Mouse (Mus musculus) adrenal gland (tissue): Measurements from ENCODE around the gene Slc6a19.
"Not testable (repeated sequence)": the region's sequence is repeated elsewhere in the genome, so short reads cannot be mapped to it uniquely, and the experiment has no call there.

ENCODE experiments used
- intact Hi-C: fragments of 180-260 bp; cut with DNase I; formaldehyde crosslinking; loops from one replicate; pipeline ENCODE4 v1.15.1; 2025
- long read RNA-seq, 2 experiments: library from polyadenylated mRNA; unstranded; transcript quantifications; one replicate each; pipeline ENCODE4 v2.0.0; 2020; ENCODE audit warnings: borderline replicate concordance in 1 of 2; ENCODE audit not compliant: insufficient replicate concordance in 1 of 2

Slc6a19 gene
- long read RNA-seq, experiment 1 = 0 reads
- long read RNA-seq, experiment 2 = 0 reads

GRCm38 (mm10) chr13:73704694-73705325 lies at the start of gene Slc6a19:
Gene Slc6a19, minus strand, starts transcription at chr13:73704865.
- intact Hi-C loops = no loop called here

GRCm38 (mm10) chr13:73751284-73751683 lies 46.6 kb upstream of the Slc6a19 start:
- intact Hi-C loops = no loop called here

GRCm38 (mm10) chr13:73750435-73750834 lies 45.8 kb upstream of the Slc6a19 start:
- intact Hi-C loops = no loop called here

GRCm38 (mm10) chr13:73748663-73749440 lies 44.2 kb upstream of the Slc6a19 start:
- intact Hi-C loops = no loop called here

- intact Hi-C loops = no loop called here
Observed at GRCm38 (mm10) chr13:73743662-73744061, 39.0 kb upstream of the Slc6a19 start.

- intact Hi-C loops = no loop called here
Observed at GRCm38 (mm10) chr13:73742944-73743343, 38.3 kb upstream of the Slc6a19 start.

GRCm38 (mm10) chr13:73740399-73740944 lies 35.8 kb upstream of the Slc6a19 start:
- intact Hi-C loops = not testable (repeated sequence)

- intact Hi-C loops = no loop called here
Observed at GRCm38 (mm10) chr13:73736943-73737342, 32.3 kb upstream of the Slc6a19 start.

- intact Hi-C loops = no loop called here
Observed at GRCm38 (mm10) chr13:73735928-73736327, 31.3 kb upstream of the Slc6a19 start.

- intact Hi-C loops = no loop called here
Observed at GRCm38 (mm10) chr13:73735270-73735669, 30.6 kb upstream of the Slc6a19 start.

- intact Hi-C loops = no loop called here
Observed at GRCm38 (mm10) chr13:73734379-73734778, 29.7 kb upstream of the Slc6a19 start.

- intact Hi-C loops = no loop called here
Observed at GRCm38 (mm10) chr13:73732742-73733700, 28.4 kb upstream of the Slc6a19 start, which contains the start of gene Slc12a7. Gene Slc12a7, plus strand, starts transcription at chr13:73733094.

GRCm38 (mm10) chr13:73732235-73732634 lies 27.6 kb upstream of the Slc6a19 start:
- intact Hi-C loops = no loop called here

GRCm38 (mm10) chr13:73730913-73731312 lies 26.2 kb upstream of the Slc6a19 start:
- intact Hi-C loops = no loop called here

- intact Hi-C loops = no loop called here
Observed at GRCm38 (mm10) chr13:73728633-73729032, 24.0 kb upstream of the Slc6a19 start.

GRCm38 (mm10) chr13:73727621-73728025 lies 23.0 kb upstream of the Slc6a19 start:
- intact Hi-C loops = no loop called here

- intact Hi-C loops = no loop called here
Observed at GRCm38 (mm10) chr13:73725315-73725714, 20.6 kb upstream of the Slc6a19 start.

- intact Hi-C loops = no loop called here
Observed at GRCm38 (mm10) chr13:73723081-73723668, 18.5 kb upstream of the Slc6a19 start.

GRCm38 (mm10) chr13:73720241-73720640 lies 15.6 kb upstream of the Slc6a19 start:
- intact Hi-C loops = no loop called here

- intact Hi-C loops = loop anchor here (2.0 to 5.0 kb wide), 2 partner anchors 189 to 206 kb away; no protein-coding TSS in a partner anchor
Observed at GRCm38 (mm10) chr13:73718225-73718624, 13.6 kb upstream of the Slc6a19 start.

- intact Hi-C loops = loop anchor here (5.0 kb wide), 1 partner anchor 67 kb away; no protein-coding TSS in a partner anchor
Observed at GRCm38 (mm10) chr13:73714020-73714419, 9.4 kb upstream of the Slc6a19 start.
